Mouse (Mus musculus): Measurements from ENCODE around the gene Ube2j1. TPM values are rescaled to one million over a fixed set of nuclear protein-coding genes. Genes with fewer than 3 reads are reported as not detected.

The Ube2j1 gene
- polyA plus RNA-seq, 1 experiment from 2014 or later: 43.8 TPM

- Histone ChIP-seq H3K9me3 (ENCODE audit: low read length) (no peaks in the 10 kb centered on the region), H3K4me2 (replicated peaks; ENCODE audit: low read depth, low read length) (no peak overlapping the region), H3K4me3 (ENCODE audit: low read length) (no peak overlapping the region), H3K36me3 (ENCODE audit: insufficient read depth, low read length) (peaks cover 52% of the 10 kb centered on the region), H3K27me3 (ENCODE audit: insufficient read depth, low read length) (no peaks in the 10 kb centered on the region), H3K9ac (replicated peaks; ENCODE audit: low read length) (no peak overlapping the region), H3K27ac (ENCODE audit: low read length) (no peak overlapping the region), H3K4me1 (ENCODE audit: insufficient read depth, low read length) (no peaks in the 10 kb centered on the region)
- no peak for ATAC-seq (ENCODE audit: low FRiP score, low TSS enrichment)
- 97% methylated on average over 11 of the region's 11 CpGs for WGBS
These were observed 18.4 kb downstream of the Ube2j1 start for GRCm38 (mm10) chr4:33049601-33050000.

- peaks cover 31% of the 10 kb centered on the region for H3K36me3 ChIP-seq (ENCODE audit: insufficient read depth, low read length)
- no peaks in the 10 kb centered on the region for H3K9me3 ChIP-seq (ENCODE audit: low read length)
- H3K4me3 ChIP-seq (ENCODE audit: low read length): no peak overlapping the region
- WGBS: 87% methylated on average over 3 of the region's 3 CpGs
- no peak overlapping the region for H3K4me2 ChIP-seq (replicated peaks; ENCODE audit: low read depth, low read length)
- H3K27ac ChIP-seq (ENCODE audit: low read length): no peak overlapping the region
- no peaks in the 10 kb centered on the region for H3K4me1 ChIP-seq (ENCODE audit: insufficient read depth, low read length)
- no peak overlapping the region for H3K9ac ChIP-seq (replicated peaks; ENCODE audit: low read length)
- ATAC-seq (ENCODE audit: low FRiP score, low TSS enrichment): no peak
- H3K27me3 ChIP-seq (ENCODE audit: insufficient read depth, low read length): no peaks in the 10 kb centered on the region
These were observed 20.8 kb downstream of the Ube2j1 start for GRCm38 (mm10) chr4:33052055-33052454.

GRCm38 (mm10) chr4:33052650-33053049 lies 21.4 kb downstream of the Ube2j1 start:
- peaks cover 30% of the 10 kb centered on the region for H3K36me3 ChIP-seq (ENCODE audit: insufficient read depth, low read length)
- WGBS: 85% methylated on average over 5 of the region's 5 CpGs
- H3K4me1 ChIP-seq (ENCODE audit: insufficient read depth, low read length): no peaks in the 10 kb centered on the region

GRCm38 (mm10) chr4:33054426-33054825 lies 23.2 kb downstream of the Ube2j1 start:
- Histone ChIP-seq H3K27me3 (ENCODE audit: insufficient read depth, low read length) (no peaks in the 10 kb centered on the region), H3K27ac (ENCODE audit: low read length) (no peak overlapping the region), H3K4me1 (ENCODE audit: insufficient read depth, low read length) (no peaks in the 10 kb centered on the region), H3K4me2 (replicated peaks; ENCODE audit: low read depth, low read length) (no peak overlapping the region), H3K36me3 (ENCODE audit: insufficient read depth, low read length) (peaks cover 24% of the 10 kb centered on the region), H3K9ac (replicated peaks; ENCODE audit: low read length) (no peak overlapping the region), H3K4me3 (ENCODE audit: low read length) (no peak overlapping the region), H3K9me3 (ENCODE audit: low read length) (no peaks in the 10 kb centered on the region)
- no peak for ATAC-seq (ENCODE audit: low FRiP score, low TSS enrichment)

More at GRCm38 (mm10) chr4:33052650-33053049, 21.4 kb downstream of the Ube2j1 start:
- no peak overlapping the region for H3K27ac ChIP-seq (ENCODE audit: low read length)
- H3K9me3 ChIP-seq (ENCODE audit: low read length): no peaks in the 10 kb centered on the region
- H3K4me3 ChIP-seq (ENCODE audit: low read length): no peak overlapping the region
- no peaks in the 10 kb centered on the region for H3K27me3 ChIP-seq (ENCODE audit: insufficient read depth, low read length)
- no peak for ATAC-seq (ENCODE audit: low FRiP score, low TSS enrichment)
- no peak overlapping the region for H3K4me2 ChIP-seq (replicated peaks; ENCODE audit: low read depth, low read length)
- H3K9ac ChIP-seq (replicated peaks; ENCODE audit: low read length): no peak overlapping the region

GRCm38 (mm10) chr4:33056317-33056716 lies 25.1 kb downstream of the Ube2j1 start:
- Histone ChIP-seq H3K27me3 (ENCODE audit: insufficient read depth, low read length) (no peaks in the 10 kb centered on the region), H3K4me2 (replicated peaks; ENCODE audit: low read depth, low read length) (no peak overlapping the region), H3K27ac (ENCODE audit: low read length) (no peak overlapping the region), H3K4me1 (ENCODE audit: insufficient read depth, low read length) (0 out of 2 replicates have a peak, but pooled peaks cover 2% of the 10 kb centered on the region), H3K36me3 (ENCODE audit: insufficient read depth, low read length) (peaks cover 12% of the 10 kb centered on the region), H3K9ac (replicated peaks; ENCODE audit: low read length) (no peak overlapping the region), H3K4me3 (ENCODE audit: low read length) (no peak overlapping the region), H3K9me3 (ENCODE audit: low read length) (no peaks in the 10 kb centered on the region)
- 90% methylated on average over 1 of the region's 1 CpGs for WGBS
- ATAC-seq (ENCODE audit: low FRiP score, low TSS enrichment): no peak

- H3K27ac ChIP-seq (ENCODE audit: low read length): no peak overlapping the region
- 0 out of 2 replicates have a peak, but pooled peaks cover 2% of the 10 kb centered on the region for H3K36me3 ChIP-seq (ENCODE audit: insufficient read depth, low read length)
- no peaks in the 10 kb centered on the region for H3K27me3 ChIP-seq (ENCODE audit: insufficient read depth, low read length)
- no peak overlapping the region for H3K4me2 ChIP-seq (replicated peaks; ENCODE audit: low read depth, low read length)
- no peak overlapping the region for H3K9ac ChIP-seq (replicated peaks; ENCODE audit: low read length)
- H3K4me1 ChIP-seq (ENCODE audit: insufficient read depth, low read length): 0 out of 2 replicates have a peak, but pooled peaks cover 2% of the 10 kb centered on the region
- no peaks in the 10 kb centered on the region for H3K9me3 ChIP-seq (ENCODE audit: low read length)
- ATAC-seq (ENCODE audit: low FRiP score, low TSS enrichment): no peak
- no peak overlapping the region for H3K4me3 ChIP-seq (ENCODE audit: low read length)
- 48% methylated on average over 11 of the region's 11 CpGs for WGBS
These were observed 26.9 kb downstream of the Ube2j1 start for GRCm38 (mm10) chr4:33057890-33058687.

- WGBS: 41% methylated on average over 7 of the region's 7 CpGs
These were observed 29.9 kb downstream of the Ube2j1 start for GRCm38 (mm10) chr4:33061158-33061557.

GRCm38 (mm10) chr4:33062981-33063380 lies 31.8 kb downstream of the Ube2j1 start, which contains the start of gene Gabrr2:
Gabrr2 (plus strand) TSS chr4:33062999.
- H3K9ac ChIP-seq (replicated peaks; ENCODE audit: low read length): no peak within 1 kb of the TSS
- H3K4me3 ChIP-seq (ENCODE audit: low read length): no peak within 1 kb of the TSS
- H3K27me3 ChIP-seq (ENCODE audit: insufficient read depth, low read length): no peaks in the 10 kb centered on the region
- no peaks in the 10 kb centered on the region for H3K36me3 ChIP-seq (ENCODE audit: insufficient read depth, low read length)
- 79% methylated on average over 4 of the region's 4 CpGs for WGBS
- no peaks in the 10 kb centered on the region for H3K9me3 ChIP-seq (ENCODE audit: low read length)
- H3K4me1 ChIP-seq (ENCODE audit: insufficient read depth, low read length): 0 out of 2 replicates have a peak, but pooled peaks cover 2% of the 10 kb centered on the region
- H3K27ac ChIP-seq (ENCODE audit: low read length): no peak within 1 kb of the TSS
- no peak for ATAC-seq (ENCODE audit: low FRiP score, low TSS enrichment)
- H3K4me2 ChIP-seq (replicated peaks; ENCODE audit: low read depth, low read length): no peak within 1 kb of the TSS

More at GRCm38 (mm10) chr4:33061158-33061557, 29.9 kb downstream of the Ube2j1 start:
- Histone ChIP-seq H3K4me1 (ENCODE audit: insufficient read depth, low read length) (0 out of 2 replicates have a peak, but pooled peaks cover 2% of the 10 kb centered on the region), H3K27ac (ENCODE audit: low read length) (no peak overlapping the region), H3K36me3 (ENCODE audit: insufficient read depth, low read length) (no peaks in the 10 kb centered on the region), H3K9ac (replicated peaks; ENCODE audit: low read length) (no peak overlapping the region), H3K9me3 (ENCODE audit: low read length) (no peaks in the 10 kb centered on the region), H3K4me3 (ENCODE audit: low read length) (no peak overlapping the region), H3K27me3 (ENCODE audit: insufficient read depth, low read length) (no peaks in the 10 kb centered on the region), H3K4me2 (replicated peaks; ENCODE audit: low read depth, low read length) (no peak overlapping the region)
- ATAC-seq (ENCODE audit: low FRiP score, low TSS enrichment): no peak

- Histone ChIP-seq H3K27me3 (ENCODE audit: insufficient read depth, low read length) (no peaks in the 10 kb centered on the region), H3K36me3 (ENCODE audit: insufficient read depth, low read length) (no peaks in the 10 kb centered on the region), H3K4me1 (ENCODE audit: insufficient read depth, low read length) (0 out of 2 replicates have a peak, but pooled peaks cover 2% of the 10 kb centered on the region), H3K4me3 (ENCODE audit: low read length) (no peak overlapping the region), H3K4me2 (replicated peaks; ENCODE audit: low read depth, low read length) (no peak overlapping the region), H3K9me3 (ENCODE audit: low read length) (no peaks in the 10 kb centered on the region), H3K9ac (replicated peaks; ENCODE audit: low read length) (no peak overlapping the region), H3K27ac (ENCODE audit: low read length) (no peak overlapping the region)
- ATAC-seq (ENCODE audit: low FRiP score, low TSS enrichment): no peak
- WGBS: 71% methylated on average over 6 of the region's 6 CpGs
These were observed 33.8 kb downstream of the Ube2j1 start for GRCm38 (mm10) chr4:33064986-33065385.

Measured in kidney, embryonic 16.5 days (tissue).